Mouse (Mus musculus) left cerebral cortex, adult 9 months (tissue): Measurements from ENCODE around the gene Cnn1.
"Not testable (repeated sequence)": the region's sequence is repeated elsewhere in the genome, so short reads cannot be mapped to it uniquely, and the experiment has no call there.

Experiments
- DNase-seq, 2 experiments: peaks; one replicate each; pipeline ENCODE4 v3.0.0; 2022; ENCODE audit warnings: low spot score in 2 of 2

Cnn1 gene

GRCm38 (mm10) chr9:22075778-22076177 lies 23.2 kb upstream of the Cnn1 start:
- DNase-seq = not testable (repeated sequence)

- no peak for DNase-seq
Measured at GRCm38 (mm10) chr9:22076223-22076622, 22.8 kb upstream of the Cnn1 start.

GRCm38 (mm10) chr9:22084667-22085021 lies 14.4 kb upstream of the Cnn1 start:
- DNase-seq = no peak

- DNase-seq = peak; percentile 96 to 97
Measured at GRCm38 (mm10) chr9:22085022-22085834, 13.8 kb upstream of the Cnn1 start, which contains the start of gene Ecsit. Gene Ecsit, minus strand, starts transcription at chr9:22085438.

- DNase-seq = no peak
Measured at GRCm38 (mm10) chr9:22086012-22086411, 13.0 kb upstream of the Cnn1 start.

GRCm38 (mm10) chr9:22087034-22087618 lies 11.9 kb upstream of the Cnn1 start:
- no peak for DNase-seq

GRCm38 (mm10) chr9:22089281-22089680 lies 9.7 kb upstream of the Cnn1 start:
- DNase-seq = no peak

- no peak for DNase-seq
Measured at GRCm38 (mm10) chr9:22089986-22090385, 9.0 kb upstream of the Cnn1 start.

GRCm38 (mm10) chr9:22092746-22093145 lies 6.3 kb upstream of the Cnn1 start:
- no peak for DNase-seq

GRCm38 (mm10) chr9:22095854-22096307 lies 3.1 kb upstream of the Cnn1 start:
- peak in 1 of 2 experiments; percentile 72 for DNase-seq

GRCm38 (mm10) chr9:22099922-22100321 lies 906 bp downstream of the Cnn1 start:
- DNase-seq = no peak

- DNase-seq = no peak
Measured at GRCm38 (mm10) chr9:22108194-22108593, 9.2 kb downstream of the Cnn1 start.

GRCm38 (mm10) chr9:22115635-22116034 lies 16.6 kb downstream of the Cnn1 start:
- no peak for DNase-seq

- no peak for DNase-seq
Measured at GRCm38 (mm10) chr9:22116086-22116485, 17.1 kb downstream of the Cnn1 start.

GRCm38 (mm10) chr9:22116740-22117426 lies 17.9 kb downstream of the Cnn1 start, which contains the start of gene Elof1:
Gene Elof1, minus strand, starts transcription at chr9:22117172.
- DNase-seq = peak; percentile 90 to 97

GRCm38 (mm10) chr9:22117754-22118456 lies 18.9 kb downstream of the Cnn1 start:
- DNase-seq = peak in 1 of 2 experiments; percentile 61

GRCm38 (mm10) chr9:22119543-22119942 lies 20.5 kb downstream of the Cnn1 start:
- peak; percentile 42 to 71 for DNase-seq

- DNase-seq = no peak
Measured at GRCm38 (mm10) chr9:22121545-22121944, 22.5 kb downstream of the Cnn1 start.

GRCm38 (mm10) chr9:22122005-22122404 lies 23.0 kb downstream of the Cnn1 start:
- DNase-seq = no peak

GRCm38 (mm10) chr9:22123069-22123609 lies 24.1 kb downstream of the Cnn1 start:
- no peak for DNase-seq

GRCm38 (mm10) chr9:22124169-22124568 lies 25.2 kb downstream of the Cnn1 start:
- no peak for DNase-seq
